Mouse (Mus musculus): ENCODE results near the gene Tmem128.

GRCm38 (mm10) chr5:38211691-38212090 is 48.3 kb upstream of the Tmem128 start:
- TF ChIP-seq CTCF (IDR thresholded peaks at IDR 0.05; ENCODE audit: control insufficient read depth, insufficient read depth, low read length): no peak
- TF ChIP-seq POLR2A (IDR thresholded peaks at IDR 0.05; ENCODE audit: borderline replicate concordance, control insufficient read depth, low read depth, low read length): no peak
